Mouse (Mus musculus) erythroid progenitor cell, adult 5-6 weeks (primary cell): ENCODE results near the gene Rere. TPM values are rescaled to one million over a fixed set of nuclear protein-coding genes. Genes with fewer than 3 reads are reported as not detected.
"Not testable (repeated sequence)": the region's sequence is repeated elsewhere in the genome, so short reads cannot be mapped to it uniquely, and the experiment has no call there.

Experiments used
- ATAC-seq: replicated peaks from 2 replicates; pipeline ENCODE4 v1.8.0; 2016; ENCODE audit warnings: moderate number of reproducible peaks, mild to moderate bottlenecking, moderate TSS enrichment, inconsistent platforms; ENCODE audit not compliant: poor library complexity, low FRiP score, severe bottlenecking
- total RNA-seq, 2 experiments: library from RNA; stranded (forward) in 1 of 2; stranded (reverse) in 1 of 2; fragments of 150-400 nt in 1 of 2; fragments of 186-747, 209-891 nt in 1 of 2; gene quantifications; 2 replicates each; pipeline versions ENCODE4 v1.2.3 to v1.2.4; 2015 to 2017; ENCODE audit warnings: low replicate concordance in 2 of 2

The Rere gene
- total RNA-seq, 2 experiments from 2014 or later: 5.5 to 31.0 TPM

- ATAC-seq: no peak
Measured at GRCm38 (mm10) chr4:150520069-150520468, 238.6 kb downstream of the Rere start.

GRCm38 (mm10) chr4:150522425-150522824, 241.0 kb downstream of the Rere start:
- no peak for ATAC-seq

GRCm38 (mm10) chr4:150523351-150523750, 241.9 kb downstream of the Rere start:
- ATAC-seq: peak; percentile 73

- no peak for ATAC-seq
Measured at GRCm38 (mm10) chr4:150526269-150526668, 244.8 kb downstream of the Rere start.

- ATAC-seq: no peak
Measured at GRCm38 (mm10) chr4:150528426-150528825, 247.0 kb downstream of the Rere start.

- no peak for ATAC-seq
Measured at GRCm38 (mm10) chr4:150528846-150529245, 247.4 kb downstream of the Rere start.

- ATAC-seq: no peak
Measured at GRCm38 (mm10) chr4:150531869-150532268, 250.4 kb downstream of the Rere start.

GRCm38 (mm10) chr4:150536821-150537510, 255.5 kb downstream of the Rere start:
- ATAC-seq: no peak

GRCm38 (mm10) chr4:150539846-150540245, 258.4 kb downstream of the Rere start:
- ATAC-seq: no peak

- no peak for ATAC-seq
Measured at GRCm38 (mm10) chr4:150540392-150541094, 259.1 kb downstream of the Rere start.

GRCm38 (mm10) chr4:150544231-150544630, 262.8 kb downstream of the Rere start:
- ATAC-seq: no peak; the same call in 1 of the 2 replicates

- peak; percentile 79 for ATAC-seq
Measured at GRCm38 (mm10) chr4:150544652-150545258, 263.3 kb downstream of the Rere start.

GRCm38 (mm10) chr4:150545775-150546174, 264.3 kb downstream of the Rere start:
- no peak for ATAC-seq

- not testable (repeated sequence) for ATAC-seq
Measured at GRCm38 (mm10) chr4:150546296-150546695, 264.9 kb downstream of the Rere start.

- ATAC-seq: no peak
Measured at GRCm38 (mm10) chr4:150549393-150549792, 267.9 kb downstream of the Rere start.

GRCm38 (mm10) chr4:150549989-150550716, 268.7 kb downstream of the Rere start:
- no peak for ATAC-seq

- ATAC-seq: no peak
Measured at GRCm38 (mm10) chr4:150551390-150551789, 269.9 kb downstream of the Rere start.

- no peak for ATAC-seq
Measured at GRCm38 (mm10) chr4:150552751-150553600, 271.5 kb downstream of the Rere start.

GRCm38 (mm10) chr4:150555783-150556182, 274.3 kb downstream of the Rere start:
- no peak for ATAC-seq
